Mouse (Mus musculus): ENCODE results near the gene Ppm1d. TPM values are rescaled to one million over a fixed set of nuclear protein-coding genes. Genes with fewer than 3 reads are reported as not detected.

The Ppm1d gene
- total RNA-seq, 1 experiment from 2014 or later, result 36.2 TPM

DNA sequence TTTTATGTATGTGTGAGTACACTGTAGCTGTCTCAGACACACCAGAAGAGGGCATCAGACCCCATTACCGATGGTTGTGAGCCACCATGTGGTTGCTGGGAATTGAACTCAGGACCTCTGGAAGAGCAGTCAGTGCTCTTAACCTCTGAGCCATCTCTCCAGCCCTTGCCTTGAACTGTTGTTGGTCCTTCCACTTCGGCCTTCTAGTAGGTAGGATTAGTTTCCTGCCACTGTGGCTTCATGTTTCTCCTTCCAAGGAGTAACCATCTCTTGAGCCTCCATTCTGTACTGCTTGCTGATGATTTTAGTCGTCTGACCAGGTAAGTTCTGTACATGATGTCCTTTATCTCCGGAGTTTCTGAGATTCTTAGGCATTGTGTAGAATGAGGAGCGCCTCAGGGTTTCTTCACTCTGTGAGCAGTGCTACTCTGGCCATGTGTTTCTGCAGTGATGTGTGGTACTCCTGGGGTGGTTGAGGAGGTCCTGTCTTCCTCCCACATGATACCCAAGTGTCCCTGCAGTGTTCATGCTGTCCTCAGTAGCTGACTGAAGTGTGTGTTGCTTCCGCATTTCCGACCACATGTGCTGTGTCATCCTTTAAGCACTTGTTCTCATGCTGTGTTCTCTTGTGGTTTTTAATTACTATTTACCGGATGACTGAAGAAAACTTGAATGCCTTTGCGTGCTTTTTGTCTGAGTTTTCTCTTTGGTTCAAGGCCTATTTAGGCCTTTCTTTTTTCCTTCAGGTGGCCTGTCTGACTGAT lies 12.7 kb downstream of the Ppm1d start:
- ATAC-seq (ENCODE audit: extremely low read depth, insufficient number of reproducible peaks, low FRiP score, poor library complexity, severe bottlenecking), result peak; percentile 91; the same call in 1 of the 2 replicates

DNA sequence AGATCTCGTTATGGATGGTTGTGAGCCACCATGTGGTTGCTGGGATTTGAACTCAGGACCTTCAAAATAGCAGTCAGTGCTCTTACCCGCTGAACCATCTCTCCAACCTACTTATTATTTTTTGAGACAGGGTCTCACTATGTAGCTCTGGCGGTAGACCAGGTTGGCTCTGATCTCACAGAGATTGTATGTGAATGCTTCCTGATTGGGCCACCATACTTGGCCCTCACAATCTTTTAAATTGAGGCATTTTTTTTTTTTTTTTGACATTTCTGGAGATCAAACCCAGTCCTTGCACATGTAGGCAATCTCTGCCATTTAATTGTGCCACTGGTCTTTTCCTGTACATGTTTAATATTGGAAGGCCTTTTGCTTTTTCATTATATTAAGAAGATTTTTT lies 17.7 kb downstream of the Ppm1d start:
- no peak for ATAC-seq (ENCODE audit: extremely low read depth, insufficient number of reproducible peaks, low FRiP score, poor library complexity, severe bottlenecking)

DNA sequence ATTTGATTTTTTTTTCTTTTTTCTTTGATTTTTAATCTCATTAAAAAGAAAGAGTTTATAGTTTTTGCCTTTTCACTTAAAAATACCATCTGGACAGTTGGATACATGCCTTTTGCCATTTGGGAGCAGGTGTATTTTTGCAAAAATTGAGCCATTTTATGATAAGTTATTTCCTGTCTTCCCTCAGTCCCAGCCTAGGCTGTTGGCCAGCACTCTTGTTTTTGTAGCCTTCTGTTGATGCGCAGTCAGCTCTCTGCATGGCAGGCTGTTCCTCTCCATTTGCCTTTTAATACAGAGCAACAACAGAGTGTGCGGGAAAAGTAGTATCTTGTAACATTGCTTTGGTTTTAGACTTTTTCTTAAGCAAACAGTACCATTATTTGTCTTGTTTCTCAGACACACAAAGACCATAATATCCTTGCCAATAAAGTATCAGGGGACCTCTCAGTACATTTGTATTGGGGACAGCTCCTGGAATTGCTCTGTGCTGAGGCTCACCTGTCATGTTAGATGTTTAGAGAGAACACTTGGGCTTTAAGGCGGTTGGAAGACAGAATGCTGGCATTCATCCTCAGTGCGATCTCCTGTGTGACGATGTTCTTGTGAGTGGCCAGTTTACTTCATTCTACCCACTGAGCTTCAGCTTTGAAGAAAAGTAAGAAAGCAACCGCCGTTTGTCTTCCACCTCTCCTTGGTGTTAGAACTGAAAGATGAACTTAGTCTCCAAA lies 18.3 kb downstream of the Ppm1d start:
- no peak for ATAC-seq (ENCODE audit: extremely low read depth, insufficient number of reproducible peaks, low FRiP score, poor library complexity, severe bottlenecking)

DNA sequence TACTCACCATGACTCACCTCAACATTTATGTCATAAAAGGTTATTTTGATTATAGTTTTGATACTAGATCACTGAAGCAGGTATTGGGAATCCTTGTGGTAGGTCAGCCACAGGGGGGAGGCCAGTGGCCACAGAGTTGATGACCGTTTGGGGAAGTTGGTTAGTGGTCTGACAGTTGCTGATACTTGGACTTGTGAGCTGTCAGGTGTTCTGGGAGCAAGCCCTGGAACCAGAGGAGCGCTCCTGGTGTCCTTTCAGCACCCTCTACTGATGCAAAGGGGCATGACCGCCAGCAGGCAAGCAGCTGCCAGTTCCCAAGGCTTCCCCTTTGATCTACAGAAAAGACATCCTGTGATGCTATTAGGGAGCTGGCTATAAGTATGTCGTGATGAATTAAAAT lies 23.7 kb downstream of the Ppm1d start:
- ATAC-seq (ENCODE audit: extremely low read depth, insufficient number of reproducible peaks, low FRiP score, poor library complexity, severe bottlenecking), result 0 out of 2 replicates have a peak, but pooled peaks have one; percentile 41

DNA sequence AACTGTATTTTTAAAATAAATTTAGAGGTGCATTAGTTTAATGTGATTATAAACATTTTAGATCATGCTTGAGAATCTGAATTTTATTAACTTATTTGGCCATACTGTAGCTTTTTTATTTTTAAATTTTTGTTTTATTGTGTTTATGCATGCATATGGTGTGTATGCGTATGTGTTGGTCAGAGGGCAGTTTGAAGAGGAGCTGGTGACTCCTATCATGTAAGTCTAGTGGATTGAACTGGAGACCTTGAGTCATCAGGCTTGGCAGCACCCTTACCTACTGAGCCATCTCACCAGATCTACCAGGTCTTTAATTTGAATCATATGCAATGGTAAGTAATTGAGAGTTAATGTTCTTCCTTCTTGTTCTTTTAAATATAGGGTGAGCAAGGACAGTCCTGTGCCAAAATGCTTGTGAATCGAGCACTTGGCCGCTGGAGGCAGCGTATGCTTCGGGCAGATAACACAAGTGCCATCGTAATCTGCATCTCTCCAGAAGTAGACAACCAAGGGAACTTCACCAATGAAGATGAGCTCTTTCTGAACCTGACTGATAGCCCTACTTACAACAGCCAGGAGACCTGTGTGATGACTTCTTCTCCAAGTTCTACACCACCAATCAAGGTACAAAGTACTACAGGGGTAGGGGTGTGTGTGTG lies 28.3 kb downstream of the Ppm1d start:
- ATAC-seq (ENCODE audit: extremely low read depth, insufficient number of reproducible peaks, low FRiP score, poor library complexity, severe bottlenecking), result no peak

GRCm38 (mm10) chr11:85340070-85340616 lies 29.1 kb downstream of the Ppm1d start:
- ATAC-seq (ENCODE audit: extremely low read depth, insufficient number of reproducible peaks, low FRiP score, poor library complexity, severe bottlenecking), result no peak

GRCm38 (mm10) chr11:85352539-85353380 lies 41.7 kb downstream of the Ppm1d start, which contains the start of gene Bcas3:
Bcas3 (plus strand) TSS chr11:85353167.
- ATAC-seq (ENCODE audit: extremely low read depth, insufficient number of reproducible peaks, low FRiP score, poor library complexity, severe bottlenecking), result peak; percentile 95

GRCm38 (mm10) chr11:85353819-85354218 lies 42.8 kb downstream of the Ppm1d start:
- ATAC-seq (ENCODE audit: extremely low read depth, insufficient number of reproducible peaks, low FRiP score, poor library complexity, severe bottlenecking), result no peak

DNA sequence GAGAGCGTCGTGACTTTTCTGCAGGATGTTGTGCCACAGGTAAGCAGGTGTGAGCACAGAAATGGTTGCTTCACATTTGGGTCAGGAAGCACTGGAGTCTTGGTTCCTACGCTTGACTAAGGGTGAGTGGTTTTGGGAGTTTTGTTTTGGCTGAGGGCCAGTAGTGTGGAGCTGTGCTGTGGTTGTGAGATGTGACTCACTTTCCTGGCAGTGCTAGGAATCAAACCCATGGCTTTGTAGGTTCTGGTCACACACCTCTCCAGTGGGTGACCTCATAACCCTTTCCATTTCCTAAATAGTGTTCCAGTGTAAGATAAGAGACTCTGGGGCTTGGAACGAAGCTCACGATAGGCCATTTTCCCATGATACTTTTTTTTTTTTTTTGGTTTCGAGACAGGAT lies 48.6 kb downstream of the Ppm1d start:
- no peak for ATAC-seq (ENCODE audit: extremely low read depth, insufficient number of reproducible peaks, low FRiP score, poor library complexity, severe bottlenecking)

DNA sequence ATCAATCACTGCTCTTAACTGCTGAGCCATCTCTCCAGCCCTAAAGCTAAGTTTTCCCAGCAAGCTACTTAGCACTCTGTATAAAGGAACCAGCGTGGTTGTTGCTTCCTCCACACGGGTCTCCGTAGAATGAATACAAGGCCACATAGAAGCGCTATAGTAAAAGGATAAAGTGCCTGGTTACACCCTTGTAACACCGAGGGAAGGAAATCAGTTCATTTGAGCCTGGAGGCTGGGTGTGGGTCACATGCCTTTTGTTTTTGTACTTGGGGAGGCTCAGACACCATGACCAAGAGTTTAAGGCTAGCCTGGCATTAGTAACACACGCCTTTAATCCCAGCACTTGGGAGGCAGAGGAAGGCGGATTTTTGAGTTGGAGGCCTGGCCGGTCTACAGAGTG lies 50.6 kb downstream of the Ppm1d start:
- no peak for ATAC-seq (ENCODE audit: extremely low read depth, insufficient number of reproducible peaks, low FRiP score, poor library complexity, severe bottlenecking)

GRCm38 (mm10) chr11:85366168-85366567 lies 55.1 kb downstream of the Ppm1d start:
- no peak for ATAC-seq (ENCODE audit: extremely low read depth, insufficient number of reproducible peaks, low FRiP score, poor library complexity, severe bottlenecking)

DNA sequence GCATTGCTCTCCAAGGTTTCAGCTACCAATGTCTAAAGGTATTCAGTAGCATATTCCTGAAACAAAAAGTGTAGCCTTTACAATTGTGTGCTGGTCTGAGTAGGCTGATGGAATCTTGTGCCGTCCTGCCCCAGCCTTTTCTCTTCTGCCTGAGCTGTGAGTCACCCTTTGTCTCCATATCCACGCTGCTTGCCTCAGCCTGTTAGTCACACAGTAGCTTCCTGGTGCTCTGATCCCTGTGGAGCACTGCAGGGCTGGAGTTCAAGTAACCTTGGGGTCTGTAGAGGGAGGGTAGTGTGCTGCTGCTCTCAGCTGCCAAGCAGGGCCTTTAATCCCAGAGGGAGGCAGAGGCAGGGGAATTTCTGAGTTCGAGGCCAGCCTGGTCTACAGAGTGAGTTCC lies 56.8 kb downstream of the Ppm1d start:
- no peak for ATAC-seq (ENCODE audit: extremely low read depth, insufficient number of reproducible peaks, low FRiP score, poor library complexity, severe bottlenecking)

DNA sequence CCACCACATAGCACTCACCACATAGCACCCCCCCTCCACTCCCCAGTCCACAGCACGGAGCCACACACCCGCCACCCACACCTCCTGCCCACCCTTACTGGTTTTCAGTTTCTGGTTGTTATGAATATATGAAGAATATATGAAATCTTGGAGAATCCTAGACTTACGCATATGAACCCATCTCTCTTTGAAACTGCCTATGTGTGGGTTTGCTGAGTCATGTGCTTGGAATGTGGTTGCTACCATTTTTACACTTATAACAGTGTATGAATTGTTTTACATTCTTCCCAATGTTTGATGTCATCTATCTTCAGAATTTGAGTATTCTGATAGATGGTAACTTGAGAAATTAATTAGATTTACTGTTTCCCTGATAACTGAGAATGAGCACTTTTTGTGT lies 68.0 kb downstream of the Ppm1d start:
- no peak for ATAC-seq (ENCODE audit: extremely low read depth, insufficient number of reproducible peaks, low FRiP score, poor library complexity, severe bottlenecking)

DNA sequence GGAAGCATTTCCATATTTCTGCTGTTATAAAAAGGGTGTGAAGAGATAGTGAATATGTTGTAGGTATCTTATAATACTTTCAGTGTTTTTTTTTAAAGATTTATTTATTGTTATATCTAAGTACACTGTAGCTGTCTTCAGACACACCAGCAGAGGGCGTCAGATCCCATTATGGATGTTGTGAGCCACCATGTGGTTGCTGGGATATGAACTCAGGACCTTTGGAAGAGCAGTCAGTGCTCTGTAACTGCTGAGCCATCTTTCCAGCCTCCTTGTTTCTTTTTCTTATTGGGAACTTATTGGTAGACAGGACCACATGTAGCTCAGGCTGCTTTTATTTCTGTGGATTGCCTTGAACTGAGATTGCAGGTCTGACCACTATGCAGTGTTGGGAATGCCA lies 69.0 kb downstream of the Ppm1d start:
- ATAC-seq (ENCODE audit: extremely low read depth, insufficient number of reproducible peaks, low FRiP score, poor library complexity, severe bottlenecking), result no peak

- ATAC-seq (ENCODE audit: extremely low read depth, insufficient number of reproducible peaks, low FRiP score, poor library complexity, severe bottlenecking), result peak; percentile 72; the same call in 1 of the 2 replicates
These were observed 71.0 kb downstream of the Ppm1d start for GRCm38 (mm10) chr11:85382055-85382454.

- ATAC-seq (ENCODE audit: extremely low read depth, insufficient number of reproducible peaks, low FRiP score, poor library complexity, severe bottlenecking), result no peak
These were observed 73.2 kb downstream of the Ppm1d start for GRCm38 (mm10) chr11:85383975-85384821.

GRCm38 (mm10) chr11:85392179-85392863 lies 81.3 kb downstream of the Ppm1d start:
- no peak for ATAC-seq (ENCODE audit: extremely low read depth, insufficient number of reproducible peaks, low FRiP score, poor library complexity, severe bottlenecking)

Measured in neutrophil, adult 5-6 weeks (primary cell).